Mouse (Mus musculus) lung, adult 2 months (tissue): ENCODE data around the gene Ryr2.

Source experiments
- CTCF ChIP-seq: fragments of 200-500 bp; IDR thresholded peaks from 2 replicates; pipeline ENCODE4 v1.5.1; 2011; ENCODE audit warnings: mild to moderate bottlenecking, low read length, control low read depth; ENCODE audit not compliant: insufficient read depth
- POLR2A ChIP-seq: fragments of 200-500 bp; IDR thresholded peaks from 2 replicates; pipeline ENCODE4 v1.6.1; 2011; ENCODE audit warnings: low read depth, mild to moderate bottlenecking, control low read depth, low read length, borderline replicate concordance; ENCODE audit errors: extremely low read depth

DNA sequence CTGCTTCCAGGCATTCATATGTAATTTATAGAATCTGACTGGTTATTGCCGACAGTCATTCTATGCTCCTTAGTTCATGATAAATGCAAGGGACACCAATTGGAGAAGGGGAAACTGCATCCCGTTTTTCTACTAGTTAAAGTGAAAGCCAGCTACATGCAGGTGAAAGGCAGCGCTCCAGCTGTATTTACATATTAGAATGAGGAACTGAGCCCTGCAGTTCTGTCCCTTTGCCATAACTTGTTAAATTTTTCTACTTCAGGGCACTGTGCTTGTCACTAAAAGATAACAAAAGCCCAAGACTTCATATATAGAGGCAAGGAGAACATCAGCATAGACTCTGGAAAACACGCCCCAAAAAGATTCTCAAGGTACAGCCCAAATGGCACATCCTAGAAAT, 165.0 kb downstream of the Ryr2 start:
- no peak for TF ChIP-seq POLR2A
- no peak for TF ChIP-seq CTCF
